Mouse (Mus musculus): ENCODE results near the gene Tbcd. TPM values are rescaled to one million over a fixed set of nuclear protein-coding genes. Genes with fewer than 3 reads are reported as not detected.
"Not testable (repeated sequence)": the region's sequence is repeated elsewhere in the genome, so short reads cannot be mapped to it uniquely, and the experiment has no call there.

The Tbcd gene
- total and polyA plus RNA-seq, 3 experiments, result 62.1 to 86.7 (median 70.4) TPM

DNA sequence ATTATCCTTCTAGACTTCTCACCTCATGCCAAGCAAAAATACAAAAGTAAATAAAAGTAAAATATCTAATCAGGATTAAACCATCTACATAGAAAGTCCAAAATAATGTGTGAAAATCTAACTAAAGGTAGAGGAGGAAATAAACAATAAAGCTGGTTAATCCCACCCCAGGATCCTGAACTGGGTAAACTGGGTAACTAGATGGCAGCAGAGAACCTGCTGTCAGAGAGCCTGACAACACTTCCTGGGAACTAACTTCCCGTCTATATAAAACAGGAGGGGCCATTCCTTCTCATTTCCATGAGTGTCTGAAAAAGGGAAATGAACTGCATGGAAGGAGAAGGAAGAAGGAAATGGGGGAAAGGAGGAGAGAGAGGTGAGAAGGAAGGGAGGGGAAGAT, 206.4 kb downstream of the Tbcd start:
- peaks cover 13 to 70% of the 10 kb centered on the region in 2 experiments for H3K36me3 ChIP-seq (replicated peaks in 1 of 2; ENCODE audit: control insufficient read depth in 1 of 2, insufficient read depth in 1 of 2, low read length in 1 of 2)

DNA sequence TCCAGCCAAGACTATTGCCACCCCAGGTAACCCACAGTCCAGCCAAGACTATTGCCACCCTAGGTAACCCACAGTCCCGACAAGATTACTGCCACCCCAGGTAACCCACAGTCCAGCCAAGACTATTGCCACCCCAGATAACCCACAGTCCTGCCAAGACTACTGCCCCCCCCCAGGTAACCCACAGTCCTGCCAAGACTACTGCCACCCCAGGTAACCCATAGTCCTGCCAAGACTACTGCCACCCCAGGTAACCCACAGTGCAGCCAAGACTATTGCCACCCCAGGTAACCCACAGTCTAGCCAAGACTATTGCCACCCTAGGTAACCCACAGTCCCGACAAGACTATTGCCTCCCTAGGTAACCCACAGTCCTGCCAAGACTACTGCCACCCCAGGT, 208.9 kb downstream of the Tbcd start:
- H3K79me2 ChIP-seq (replicated peaks; ENCODE audit: control insufficient read depth, extremely low read depth, insufficient read depth, poor library complexity, severe bottlenecking); dilution Hi-C loops (cut with MboI; ENCODE audit: extremely low pct_ligation_motif_present, extremely low pct_unique_long_range_greater_than_20kb, low sequenced_read_pairs); H3K27ac ChIP-seq (ENCODE audit: insufficient read depth, low read depth); H3K4me1 ChIP-seq (ENCODE audit: control insufficient read depth in 1 of 2, insufficient read depth in 2 of 2); H3K9me3 ChIP-seq (replicated peaks; ENCODE audit: low read length); H3K9ac ChIP-seq (ENCODE audit: insufficient read depth, low read depth); DNase-seq (ENCODE audit: extremely low read depth); H3K27me3 ChIP-seq (replicated peaks); H3K4me2 ChIP-seq (ENCODE audit: insufficient read depth, low read depth, poor library complexity, severe bottlenecking); in situ Hi-C loops (cut with MboI; ENCODE audit: low pct_ligation_motif_present, low pct_unique_long_range_greater_than_20kb, low sequenced_read_pairs); H3K4me3 ChIP-seq (replicated peaks in 1 of 3; ENCODE audit: low read depth in 2 of 3, low read length in 2 of 3, poor library complexity in 1 of 3): not testable (repeated sequence)
- H3K36me3 ChIP-seq (replicated peaks in 1 of 2; ENCODE audit: control insufficient read depth in 1 of 2, insufficient read depth in 1 of 2, low read length in 1 of 2), result peaks cover 15 to 72% of the 10 kb centered on the region in 2 experiments

More for the DNA sequence above, 206.4 kb downstream of the Tbcd start:
- H3K9me3 ChIP-seq (replicated peaks; ENCODE audit: low read length), result no peaks in the 10 kb centered on the region
- H3K27ac ChIP-seq (ENCODE audit: insufficient read depth, low read depth), result no peak overlapping the region
- DNase-seq (ENCODE audit: extremely low read depth), result no peak
- dilution Hi-C loops (cut with MboI; ENCODE audit: extremely low pct_ligation_motif_present, extremely low pct_unique_long_range_greater_than_20kb, low sequenced_read_pairs), result no loop called here
- peaks cover 0 to 6% of the 10 kb centered on the region in 2 experiments; a peak in 1 of 4 replicates for H3K4me1 ChIP-seq (ENCODE audit: control insufficient read depth in 1 of 2, insufficient read depth in 2 of 2)
- in situ Hi-C loops (cut with MboI; ENCODE audit: low pct_ligation_motif_present, low pct_unique_long_range_greater_than_20kb, low sequenced_read_pairs), result no loop called here
- no peaks in the 10 kb centered on the region for H3K27me3 ChIP-seq (replicated peaks)
- H3K4me3 ChIP-seq (replicated peaks in 1 of 3; ENCODE audit: low read depth in 2 of 3, low read length in 2 of 3, poor library complexity in 1 of 3), result no peak overlapping the region
- no peak overlapping the region for H3K9ac ChIP-seq (ENCODE audit: insufficient read depth, low read depth)
- TF ChIP-seq MYC (IDR thresholded peaks at IDR 0.05; ENCODE audit: low read depth, low read length) (no peak), ELF1 (IDR thresholded peaks at IDR 0.05; ENCODE audit: low read depth, low read length) (no peak), ETS1 (conservative IDR thresholded peaks at IDR 0.05; ENCODE audit: low read depth, low read length) (no peak), MAFK (IDR thresholded peaks at IDR 0.05; ENCODE audit: insufficient replicate concordance, low read length) (no peak), USF1 (IDR thresholded peaks at IDR 0.05; ENCODE audit: low read depth, low read length) (no peak), RCOR1 (conservative IDR thresholded peaks at IDR 0.05; ENCODE audit: low read depth, low read length) (no peak), ZMIZ1 (IDR thresholded peaks at IDR 0.05; ENCODE audit: low read depth, low read length) (no peak), SMC3 (IDR thresholded peaks at IDR 0.05; ENCODE audit: low read depth, low read length) (no peak), UBTF (IDR thresholded peaks at IDR 0.05; ENCODE audit: low read depth, low read length) (no peak), IRF4 (IDR thresholded peaks at IDR 0.05; ENCODE audit: low read depth, low read length) (no peak), TBP (conservative IDR thresholded peaks at IDR 0.05; ENCODE audit: low read depth, low read length) (no peak), CHD2 (IDR thresholded peaks at IDR 0.05; ENCODE audit: low read length) (no peak)
- no peaks in the 10 kb centered on the region for H3K79me2 ChIP-seq (replicated peaks; ENCODE audit: control insufficient read depth, extremely low read depth, insufficient read depth, poor library complexity, severe bottlenecking)
- no peak overlapping the region for H3K4me2 ChIP-seq (ENCODE audit: insufficient read depth, low read depth, poor library complexity, severe bottlenecking)

DNA sequence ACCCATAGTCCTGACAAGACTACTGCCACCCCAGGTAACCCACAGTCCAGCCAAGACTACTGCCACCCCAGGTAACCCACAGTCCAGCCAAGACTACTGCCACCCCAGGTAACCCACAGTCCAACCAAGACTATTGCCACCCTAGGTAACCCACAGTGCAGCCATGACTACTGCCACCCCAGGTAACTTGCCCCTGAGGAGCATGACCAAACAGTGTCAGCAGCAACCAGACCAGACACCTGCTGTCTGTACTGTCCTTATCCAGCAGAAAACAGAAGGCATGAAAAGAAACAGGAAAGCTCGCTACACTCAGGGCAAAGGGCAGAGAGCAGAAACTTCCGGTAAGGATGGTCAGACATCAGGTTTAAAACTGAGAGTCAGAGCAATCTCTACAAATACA, 209.4 kb downstream of the Tbcd start:
- H3K4me2 ChIP-seq (ENCODE audit: insufficient read depth, low read depth, poor library complexity, severe bottlenecking), result no peak overlapping the region
- peaks cover 15 to 67% of the 10 kb centered on the region in 2 experiments for H3K36me3 ChIP-seq (replicated peaks in 1 of 2; ENCODE audit: control insufficient read depth in 1 of 2, insufficient read depth in 1 of 2, low read length in 1 of 2)
- DNase-seq (ENCODE audit: extremely low read depth), result no peak
- H3K9me3 ChIP-seq (replicated peaks; ENCODE audit: low read length), result no peaks in the 10 kb centered on the region
- no peak overlapping the region for H3K9ac ChIP-seq (ENCODE audit: insufficient read depth, low read depth)
- H3K79me2 ChIP-seq (replicated peaks; ENCODE audit: control insufficient read depth, extremely low read depth, insufficient read depth, poor library complexity, severe bottlenecking), result no peaks in the 10 kb centered on the region
- dilution Hi-C loops (cut with MboI; ENCODE audit: extremely low pct_ligation_motif_present, extremely low pct_unique_long_range_greater_than_20kb, low sequenced_read_pairs), result no loop called here
- H3K4me1 ChIP-seq (ENCODE audit: control insufficient read depth in 1 of 2, insufficient read depth in 2 of 2), result peaks cover 0 to 6% of the 10 kb centered on the region in 2 experiments; a peak in 1 of 4 replicates
- no peaks in the 10 kb centered on the region for H3K27me3 ChIP-seq (replicated peaks)
- no peak overlapping the region for H3K4me3 ChIP-seq (replicated peaks in 1 of 3; ENCODE audit: low read depth in 2 of 3, low read length in 2 of 3, poor library complexity in 1 of 3)
- TF ChIP-seq JUN (IDR thresholded peaks at IDR 0.05; ENCODE audit: insufficient read depth, low read depth, low read length) (no peak), MYC (IDR thresholded peaks at IDR 0.05; ENCODE audit: low read depth, low read length) (no peak), USF1 (IDR thresholded peaks at IDR 0.05; ENCODE audit: low read depth, low read length) (no peak), MAZ (IDR thresholded peaks at IDR 0.05; ENCODE audit: low read depth, low read length) (no peak), UBTF (IDR thresholded peaks at IDR 0.05; ENCODE audit: low read depth, low read length) (no peak), USF2 (conservative IDR thresholded peaks at IDR 0.05; ENCODE audit: low read depth, low read length) (no peak), BHLHE40 (IDR thresholded peaks at IDR 0.05; ENCODE audit: low read depth, low read length) (no peak), NELFE (IDR thresholded peaks at IDR 0.05; ENCODE audit: low read depth, low read length) (no peak), ELF1 (IDR thresholded peaks at IDR 0.05; ENCODE audit: low read depth, low read length) (no peak), ZKSCAN1 (IDR thresholded peaks at IDR 0.05; ENCODE audit: borderline replicate concordance, low read depth, low read length) (no peak)
- in situ Hi-C loops (cut with MboI; ENCODE audit: low pct_ligation_motif_present, low pct_unique_long_range_greater_than_20kb, low sequenced_read_pairs), result no loop called here
- H3K27ac ChIP-seq (ENCODE audit: insufficient read depth, low read depth), result no peak overlapping the region

Data from CH12.LX (cell line).